Mouse (Mus musculus) erythroid progenitor cell, adult 5-6 weeks (primary cell): ENCODE measurements around the gene Fam241a. TPM values are rescaled to one million over a fixed set of nuclear protein-coding genes. Genes with fewer than 3 reads are reported as not detected.

Experiments
- ATAC-seq: replicated peaks from 2 replicates; pipeline ENCODE4 v1.8.0; 2016; ENCODE audit warnings: moderate number of reproducible peaks, mild to moderate bottlenecking, moderate TSS enrichment, inconsistent platforms; ENCODE audit not compliant: poor library complexity, low FRiP score, severe bottlenecking
- total RNA-seq, 2 experiments: library from RNA; stranded (forward) in 1 of 2; stranded (reverse) in 1 of 2; fragments of 150-400 nt in 1 of 2; fragments of 186-747, 209-891 nt in 1 of 2; gene quantifications; 2 replicates each; pipeline versions ENCODE4 v1.2.3 to v1.2.4; 2015 to 2017; ENCODE audit warnings: low replicate concordance in 2 of 2

Fam241a gene
- total RNA-seq (2015; ENCODE audit: low replicate concordance) (146 and 187 TPM in 2 replicates), total RNA-seq (2017; ENCODE audit: low replicate concordance) (81.7 and 106 TPM in 2 replicates)

DNA sequence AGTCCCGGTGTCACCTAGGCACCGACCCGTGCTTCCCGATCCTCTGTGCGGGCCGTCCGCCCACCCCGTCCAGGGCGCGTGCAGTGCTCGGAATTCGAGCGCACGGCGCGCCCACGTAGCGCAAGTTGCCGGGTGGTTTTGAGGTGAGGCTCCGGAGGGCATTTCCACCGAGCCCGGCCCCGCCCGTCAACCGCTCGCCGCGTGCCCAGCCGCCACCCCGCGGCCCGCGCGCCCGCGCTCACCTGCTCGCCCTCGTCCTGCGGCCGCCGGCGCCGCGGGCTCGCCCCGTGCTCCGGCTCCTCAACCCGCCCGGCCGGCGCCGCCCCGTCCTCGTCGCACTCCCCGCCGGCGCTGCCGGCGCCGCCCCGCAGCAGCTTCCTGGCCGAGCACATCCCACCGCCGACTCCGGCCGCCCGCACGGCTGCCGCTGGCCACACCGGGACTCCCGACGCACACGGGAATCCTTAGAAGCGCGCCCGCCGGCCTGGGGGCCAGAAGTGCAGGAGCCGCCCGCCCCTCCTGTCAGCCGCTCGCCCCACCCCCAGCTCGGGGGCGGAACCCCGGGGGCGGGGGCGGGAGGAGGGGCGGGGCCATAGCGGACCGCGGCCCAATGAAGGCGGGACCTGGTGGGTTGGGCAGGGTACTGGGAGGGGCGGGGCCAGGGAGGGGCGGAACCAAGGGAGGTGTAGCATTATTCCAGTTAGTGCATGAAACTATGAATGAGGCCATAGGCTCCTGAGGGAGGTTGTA is at the start of gene Fam241a:
Gene Fam241a, minus strand, starts transcription at position 533 of the 750 bp plus-strand sequence.
- ATAC-seq: peak; percentile 74

DNA sequence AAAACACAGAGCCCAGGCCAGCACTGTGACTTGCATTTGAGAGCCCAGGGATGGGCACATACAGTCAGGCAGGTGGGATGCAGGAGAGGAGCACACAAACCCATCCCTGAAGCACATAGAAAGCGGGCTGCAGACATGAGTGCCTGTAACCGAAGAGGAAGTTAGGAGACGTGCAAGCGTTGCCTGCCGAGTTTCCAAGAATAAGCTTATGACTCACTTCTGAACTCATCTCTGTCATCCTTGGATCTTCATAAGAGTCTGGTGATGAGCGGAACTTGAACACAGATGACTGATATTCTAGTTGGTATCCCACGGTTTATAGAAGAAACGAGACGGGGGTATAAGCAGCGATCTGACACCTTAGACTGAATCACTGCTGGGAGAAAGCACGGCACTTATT is 36.3 kb upstream of the Fam241a start:
- no peak for ATAC-seq

DNA sequence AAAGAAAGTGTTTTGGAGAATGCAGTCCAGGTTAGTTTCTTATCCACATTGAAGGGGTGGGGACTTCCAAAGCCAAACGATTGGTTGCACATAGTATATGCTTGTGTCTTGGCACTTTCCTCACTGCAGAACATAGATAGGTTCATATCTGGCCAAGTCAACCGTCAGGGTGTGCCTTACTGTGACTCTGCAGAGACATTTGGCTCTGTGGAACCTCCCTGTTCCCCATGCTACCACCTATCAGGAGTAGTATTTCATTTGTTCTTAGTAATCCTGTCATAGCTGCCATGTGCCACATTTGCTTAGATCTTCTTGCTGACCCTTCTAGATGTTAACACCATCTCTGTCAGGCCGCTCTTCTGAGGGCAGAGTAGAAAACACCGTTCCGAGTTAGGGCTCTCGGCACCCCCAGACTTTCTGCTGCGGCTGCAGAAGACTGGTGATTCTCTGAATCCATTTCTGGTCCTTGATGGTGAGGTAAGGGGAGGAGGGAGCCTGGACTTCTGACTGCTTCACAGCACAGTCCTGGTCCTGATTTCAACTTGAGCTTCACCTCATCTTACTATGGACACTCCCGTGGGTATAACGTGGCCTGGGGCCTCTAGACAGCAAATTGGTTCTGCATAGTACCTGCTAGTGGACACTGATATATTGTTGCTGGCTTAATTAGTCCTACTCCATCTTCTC is 34.3 kb upstream of the Fam241a start:
- ATAC-seq: peak; percentile 97

- peak; percentile 51 for ATAC-seq
Observed at GRCm38 (mm10) chr3:127929921-127930320, 33.8 kb upstream of the Fam241a start.

GRCm38 (mm10) chr3:127926635-127927183 is 30.6 kb upstream of the Fam241a start:
- ATAC-seq: no peak

- ATAC-seq: no peak
Observed at GRCm38 (mm10) chr3:127924464-127924863, 28.3 kb upstream of the Fam241a start.

DNA sequence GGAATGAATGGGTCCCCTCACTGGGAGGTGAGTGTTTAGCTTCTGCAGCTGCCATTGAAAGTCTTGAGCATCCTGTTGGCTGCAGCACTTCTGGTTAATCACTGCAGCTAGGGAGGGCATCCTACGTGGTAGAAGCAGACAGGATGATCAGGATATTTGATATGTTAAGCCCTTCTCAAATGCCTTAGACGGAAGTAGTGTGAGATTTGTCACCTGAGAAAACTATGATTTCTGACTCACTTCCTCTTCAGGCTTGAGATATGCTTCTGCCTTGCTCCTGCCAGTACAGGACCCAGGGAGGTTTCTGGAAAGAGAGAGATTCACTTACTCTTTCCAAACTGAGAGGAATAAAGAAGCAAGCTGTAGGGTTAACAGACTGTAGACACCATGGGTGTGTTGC is 27.1 kb upstream of the Fam241a start:
- no peak for ATAC-seq

DNA sequence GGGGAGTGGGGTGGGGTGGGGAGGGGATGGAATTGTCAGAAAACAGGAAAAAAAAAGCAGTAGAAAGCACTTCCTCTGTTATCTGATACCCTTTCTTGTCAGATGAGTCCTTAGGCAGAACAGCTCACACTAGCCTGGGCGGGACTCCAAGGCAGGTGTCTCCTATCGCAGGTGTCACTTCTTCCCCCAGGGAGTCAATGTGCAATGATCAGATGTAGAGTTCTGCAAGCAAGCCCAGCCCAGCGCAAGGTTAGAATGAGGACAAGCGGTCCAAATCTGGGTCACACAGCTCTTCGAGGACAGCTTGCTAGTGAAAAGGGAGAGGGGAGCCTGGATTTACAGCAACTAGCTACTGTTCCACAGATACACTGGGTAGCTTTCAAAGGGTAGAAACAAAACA is 26.0 kb upstream of the Fam241a start:
- no peak for ATAC-seq

DNA sequence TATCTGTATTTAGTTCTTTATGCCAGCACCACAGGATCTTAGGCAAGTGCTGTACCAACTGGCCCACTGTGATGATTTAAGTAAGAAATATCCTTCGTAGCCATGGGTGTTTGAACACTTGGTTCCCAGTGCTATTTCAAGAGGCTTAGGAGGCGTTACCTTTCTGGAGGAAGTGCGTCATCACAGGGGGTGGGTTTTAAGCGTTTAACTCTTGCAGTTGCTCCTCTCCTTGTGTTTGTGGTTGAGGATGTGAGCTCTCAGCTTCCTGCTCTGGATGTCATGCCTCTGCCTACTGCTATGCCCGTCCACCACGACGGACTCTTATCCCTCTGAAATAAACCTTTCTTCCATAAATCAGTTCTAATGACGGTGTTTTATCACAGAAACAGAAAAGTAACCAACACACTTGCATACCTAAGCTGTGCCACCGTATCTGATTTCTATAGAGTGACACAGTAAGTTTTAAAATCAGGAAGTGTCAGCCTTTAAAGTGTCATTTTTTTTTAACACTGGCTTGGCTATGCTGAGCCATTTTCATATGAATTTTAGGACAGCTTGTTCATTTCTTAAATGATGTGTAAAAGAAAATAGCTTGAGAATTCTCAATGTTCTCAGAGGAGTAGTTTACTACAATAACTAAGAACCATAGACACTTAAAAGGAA is 22.0 kb upstream of the Fam241a start:
- peak; percentile 73 for ATAC-seq

DNA sequence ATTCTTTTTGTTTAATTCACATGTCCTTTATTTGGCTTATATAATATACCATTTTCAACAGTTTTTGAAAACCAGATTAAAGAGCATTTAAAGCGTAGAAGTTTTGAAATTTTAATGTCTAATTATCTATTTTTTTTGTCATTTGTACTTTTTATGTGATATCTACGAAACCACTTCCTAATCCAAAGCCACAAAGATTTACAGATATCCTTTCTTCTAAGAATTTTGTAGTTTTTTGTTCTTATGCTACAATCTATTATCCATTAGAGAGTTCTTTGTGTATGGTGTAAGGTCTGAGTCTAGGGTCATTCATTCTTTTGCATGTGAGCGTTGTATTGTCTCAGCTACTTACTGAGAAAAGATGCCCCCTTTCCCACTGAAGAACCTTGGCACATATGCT is 21.4 kb upstream of the Fam241a start:
- ATAC-seq: no peak

DNA sequence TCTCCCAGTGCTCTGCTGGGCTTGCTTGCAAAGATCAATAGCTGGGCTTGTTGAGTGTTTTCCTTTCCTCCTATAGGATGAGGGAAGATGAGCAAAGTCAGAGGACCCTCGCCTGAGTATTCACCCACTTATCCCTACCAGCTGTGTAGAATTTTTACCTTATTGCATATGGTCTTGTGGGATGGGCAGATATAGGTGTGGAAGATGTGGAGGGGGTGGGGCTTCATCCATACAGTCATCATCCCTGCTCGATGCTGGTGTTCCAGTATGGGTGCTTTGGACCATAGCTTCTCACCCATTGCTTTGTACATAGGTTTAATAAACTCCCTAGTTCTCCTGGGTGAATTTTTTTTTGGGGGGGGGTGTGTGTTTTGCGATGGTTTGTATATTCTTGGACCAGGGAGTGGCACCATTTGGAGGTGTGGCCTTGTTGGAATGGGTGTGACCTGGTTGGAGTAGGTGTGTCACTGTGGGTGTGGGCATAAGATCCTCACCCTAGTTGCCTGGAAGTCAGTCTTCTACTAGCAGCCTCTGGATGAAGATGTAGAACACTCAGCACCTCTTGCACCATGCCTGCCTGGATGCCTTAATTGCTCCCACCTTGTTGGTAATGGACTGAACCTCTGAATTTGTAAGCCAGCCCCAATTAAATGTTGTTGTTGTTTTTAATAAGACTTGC is 19.7 kb upstream of the Fam241a start:
- ATAC-seq: peak; percentile 75

GRCm38 (mm10) chr3:127913885-127914709 is 18.0 kb upstream of the Fam241a start:
- ATAC-seq: no peak

- ATAC-seq: no peak
Observed at GRCm38 (mm10) chr3:127909941-127910340, 13.8 kb upstream of the Fam241a start.

DNA sequence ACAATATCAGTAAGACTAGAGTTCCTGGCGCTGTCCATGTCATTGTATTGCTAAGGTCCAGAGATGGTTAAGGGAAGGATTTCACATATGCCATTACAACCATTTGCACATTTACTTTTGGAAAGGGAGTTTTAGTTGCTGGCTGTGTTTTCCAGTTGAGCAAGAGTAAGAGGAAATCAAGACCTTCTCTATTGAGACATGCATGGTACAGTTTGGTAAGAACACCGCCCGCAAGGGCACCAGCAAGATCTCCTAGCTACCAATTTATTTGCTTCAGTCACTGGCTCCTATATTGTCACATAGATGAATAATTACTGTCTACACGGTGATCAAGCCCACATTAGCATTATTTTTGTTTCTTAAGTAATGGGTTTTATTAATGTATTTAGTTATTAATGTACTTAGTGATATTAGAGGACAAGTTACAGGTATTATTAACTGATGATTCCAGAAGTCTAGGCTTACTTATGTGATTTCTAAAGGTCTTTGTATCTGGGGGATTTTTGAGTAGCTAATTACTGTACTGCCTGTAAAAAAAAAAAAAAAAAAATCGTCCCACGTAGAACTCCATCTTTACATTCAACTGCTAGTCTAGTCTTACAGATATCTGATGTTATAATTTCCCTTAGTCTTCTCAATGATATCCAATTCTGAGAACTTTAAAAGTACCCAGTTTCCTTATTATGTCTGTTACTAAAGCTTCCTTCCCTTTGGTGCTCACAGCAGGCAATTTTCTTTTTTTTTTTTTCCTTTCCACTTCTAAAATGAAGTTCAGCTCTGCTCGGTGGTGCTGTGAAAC is 944 bp downstream of the Fam241a start:
- ATAC-seq: no peak

DNA sequence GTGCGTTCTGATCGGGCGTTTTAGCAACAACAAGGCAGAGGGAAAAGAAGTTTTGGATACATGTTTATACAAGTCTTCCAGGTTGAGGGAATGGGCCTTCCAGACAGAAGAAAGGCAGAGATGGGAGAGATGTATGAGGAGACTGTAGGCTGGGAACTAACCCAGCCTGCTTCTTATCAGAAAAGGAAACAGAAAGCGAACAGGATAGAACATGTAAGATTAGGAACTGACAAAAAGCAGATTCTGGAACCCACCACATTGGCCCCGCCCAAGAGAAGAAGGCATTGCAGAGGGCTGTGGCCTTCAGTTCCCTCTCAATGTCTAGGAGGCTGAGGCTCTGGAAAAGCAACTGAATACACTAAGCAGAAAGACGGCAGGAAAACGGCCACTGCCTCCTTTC is 2.2 kb downstream of the Fam241a start:
- ATAC-seq: peak; percentile 54

GRCm38 (mm10) chr3:127891906-127892305 is 4.2 kb downstream of the Fam241a start:
- no peak for ATAC-seq

GRCm38 (mm10) chr3:127890008-127890407 is 6.1 kb downstream of the Fam241a start:
- no peak for ATAC-seq

- peak; percentile 88 for ATAC-seq
Observed at GRCm38 (mm10) chr3:127889570-127889969, 6.6 kb downstream of the Fam241a start.
